Mouse (Mus musculus) right cerebral cortex, postnatal 36 days (tissue): ENCODE data around the gene Tmed2.
"Not testable (repeated sequence)": the region's sequence is repeated elsewhere in the genome, so short reads cannot be mapped to it uniquely, and the experiment has no call there.

ENCODE experiments used
- DNase-seq, 2 experiments: peaks; one replicate each; pipeline ENCODE4 v3.0.0; 2022; ENCODE audit warnings: low spot score in 2 of 2, mixed read lengths in 1 of 2

Tmed2 gene

GRCm38 (mm10) chr5:124575467-124575866, 35.0 kb downstream of the Tmed2 start:
- no peak for DNase-seq

- DNase-seq = peak; percentile 90 to 91
Observed at GRCm38 (mm10) chr5:124578633-124579317, 38.3 kb downstream of the Tmed2 start, which contains the start of the genes Eif2b1 and Gtf2h3. Gene Eif2b1, minus strand, starts transcription at chr5:124579131. Gene Gtf2h3, plus strand, starts transcription at chr5:124579140.

GRCm38 (mm10) chr5:124582515-124582914, 42.0 kb downstream of the Tmed2 start:
- DNase-seq = no peak

GRCm38 (mm10) chr5:124592768-124593167, 52.3 kb downstream of the Tmed2 start:
- no peak for DNase-seq

- peak; percentile 94 to 98 for DNase-seq
Observed at GRCm38 (mm10) chr5:124598224-124599174, 58.0 kb downstream of the Tmed2 start.

GRCm38 (mm10) chr5:124599726-124600125, 59.2 kb downstream of the Tmed2 start:
- not testable (repeated sequence) for DNase-seq
